Mouse (Mus musculus) forebrain, embryonic 10.5 days (tissue): ENCODE results near the gene Cd248. TPM values are rescaled to one million over a fixed set of nuclear protein-coding genes. Genes with fewer than 3 reads are reported as not detected.

Experiments used
- DNase-seq: peaks from one replicate; pipeline ENCODE4 v3.0.0-alpha.2; 2017; ENCODE audit warnings: low spot score; ENCODE audit errors: extremely low spot score
- H3K27ac ChIP-seq: fragments of 300-500 bp; sonication (generic); 2 replicates; pipeline ENCODE4 v1.5.1; 2016; ENCODE audit warnings: mild to moderate bottlenecking
- H3K27me3 ChIP-seq: fragments of 300-500 bp; sonication (generic); 2 replicates; pipeline ENCODE4 v1.6.1; 2016; ENCODE audit warnings: mild to moderate bottlenecking; ENCODE audit not compliant: poor library complexity, severe bottlenecking
- H3K36me3 ChIP-seq: fragments of 300-500 bp; sonication (generic); replicated peaks from 2 replicates; pipeline ENCODE4 v1.6.1; 2016; ENCODE audit warnings: mild to moderate bottlenecking, moderate library complexity
- H3K4me1 ChIP-seq: fragments of 300-500 bp; sonication (generic); 2 replicates; pipeline ENCODE4 v1.6.1; 2016
- H3K4me3 ChIP-seq: fragments of 300-500 bp; sonication (generic); 2 replicates; pipeline ENCODE4 v1.5.1; 2016; ENCODE audit warnings: mild to moderate bottlenecking, moderate library complexity
- H3K9me3 ChIP-seq: fragments of 300-500 bp; sonication (generic); 2 replicates; pipeline ENCODE4 v1.6.1; 2016; ENCODE audit warnings: mild to moderate bottlenecking, moderate library complexity
- WGBS: fragments of 180-500 bp; shearing (Covaris S2); methylation state at CpG from one replicate; pipeline ENCODE4 v1.1.7; 2016; 5-methylcytosine and 5-hydroxymethylcytosine counted together
- polyA plus RNA-seq: library from polyadenylated mRNA; unstranded; fragments of >200 nt; fragmentation: Nextera tagmentation; extraction: Ambion mirVana; gene quantifications from 2 replicates; pipeline ENCODE4 v1.2.1, GENCODE M21; 2016

Cd248 gene
- polyA plus RNA-seq, 1 experiment from 2014 or later, result 15.9 TPM

GRCm38 (mm10) chr19:5057876-5058775, 9.8 kb upstream of the Cd248 start:
- H3K4me1 ChIP-seq, result peaks cover 67% of the 10 kb centered on the region
- DNase-seq, result no peak
- peaks cover 24% of the 10 kb centered on the region for H3K27me3 ChIP-seq
- H3K9me3 ChIP-seq, result no peaks in the 10 kb centered on the region
- WGBS, result 21% methylated on average over 16 of the region's 16 CpGs
- no peak overlapping the region for H3K4me3 ChIP-seq
- H3K27ac ChIP-seq, result peak overlapping the region; percentile 65
- H3K36me3 ChIP-seq, result no peaks in the 10 kb centered on the region

DNA sequence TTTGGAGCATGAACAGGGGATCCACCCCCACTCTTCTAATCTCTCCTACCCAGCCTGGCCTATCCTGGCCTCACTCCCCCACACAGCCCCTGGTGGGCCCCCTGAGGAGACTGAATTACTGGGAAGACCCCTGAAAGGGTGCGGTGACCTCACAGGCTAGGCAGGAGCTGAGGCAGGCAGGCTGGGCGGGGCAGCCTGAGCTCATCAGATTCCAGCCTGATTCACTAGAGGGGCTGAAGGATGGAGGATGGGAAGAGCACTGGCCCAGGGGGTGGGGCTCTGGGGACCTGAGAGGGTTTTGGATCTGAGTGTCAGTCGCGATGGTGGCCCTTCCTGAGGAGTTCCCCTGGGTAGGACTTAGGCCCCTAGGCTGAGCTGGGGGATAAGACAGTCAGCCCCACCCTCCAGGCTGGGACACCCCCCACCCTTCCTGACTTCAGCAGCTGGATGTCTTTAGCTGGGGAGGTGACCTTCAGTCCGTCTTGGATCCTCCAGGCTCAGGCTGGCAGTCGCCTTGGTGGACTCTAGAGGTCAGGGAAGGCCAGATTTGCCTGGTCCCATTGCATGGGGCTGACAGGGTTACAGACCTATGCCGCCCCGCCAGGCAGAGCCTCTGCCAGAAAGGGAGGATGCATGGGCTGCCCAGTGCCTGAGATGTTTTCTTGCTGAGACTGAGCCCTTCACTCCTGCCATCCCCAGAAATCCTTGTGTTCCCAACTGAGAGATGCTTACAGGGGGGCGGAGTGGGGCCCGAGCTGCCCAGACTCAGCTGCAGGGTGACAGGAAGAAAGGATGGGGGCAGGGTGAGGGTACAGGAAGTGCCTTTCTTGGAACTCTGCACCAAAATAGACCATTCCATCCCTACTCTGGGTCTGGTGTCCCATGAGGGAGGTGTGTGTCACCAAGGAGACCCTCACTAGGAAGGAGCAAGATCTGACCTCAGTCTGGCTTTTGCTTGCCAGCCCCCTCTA, 8.8 kb upstream of the Cd248 start:
- H3K4me3 ChIP-seq, result peak overlapping the region; percentile 20; the same call in 1 of the 2 replicates
- WGBS, result 13% methylated on average over 10 of the region's 10 CpGs
- H3K9me3 ChIP-seq, result no peaks in the 10 kb centered on the region
- H3K27ac ChIP-seq, result peak overlapping the region; percentile 65
- DNase-seq, result no peak
- H3K36me3 ChIP-seq, result no peaks in the 10 kb centered on the region
- peaks cover 15% of the 10 kb centered on the region for H3K27me3 ChIP-seq
- H3K4me1 ChIP-seq, result peaks cover 63% of the 10 kb centered on the region

DNA sequence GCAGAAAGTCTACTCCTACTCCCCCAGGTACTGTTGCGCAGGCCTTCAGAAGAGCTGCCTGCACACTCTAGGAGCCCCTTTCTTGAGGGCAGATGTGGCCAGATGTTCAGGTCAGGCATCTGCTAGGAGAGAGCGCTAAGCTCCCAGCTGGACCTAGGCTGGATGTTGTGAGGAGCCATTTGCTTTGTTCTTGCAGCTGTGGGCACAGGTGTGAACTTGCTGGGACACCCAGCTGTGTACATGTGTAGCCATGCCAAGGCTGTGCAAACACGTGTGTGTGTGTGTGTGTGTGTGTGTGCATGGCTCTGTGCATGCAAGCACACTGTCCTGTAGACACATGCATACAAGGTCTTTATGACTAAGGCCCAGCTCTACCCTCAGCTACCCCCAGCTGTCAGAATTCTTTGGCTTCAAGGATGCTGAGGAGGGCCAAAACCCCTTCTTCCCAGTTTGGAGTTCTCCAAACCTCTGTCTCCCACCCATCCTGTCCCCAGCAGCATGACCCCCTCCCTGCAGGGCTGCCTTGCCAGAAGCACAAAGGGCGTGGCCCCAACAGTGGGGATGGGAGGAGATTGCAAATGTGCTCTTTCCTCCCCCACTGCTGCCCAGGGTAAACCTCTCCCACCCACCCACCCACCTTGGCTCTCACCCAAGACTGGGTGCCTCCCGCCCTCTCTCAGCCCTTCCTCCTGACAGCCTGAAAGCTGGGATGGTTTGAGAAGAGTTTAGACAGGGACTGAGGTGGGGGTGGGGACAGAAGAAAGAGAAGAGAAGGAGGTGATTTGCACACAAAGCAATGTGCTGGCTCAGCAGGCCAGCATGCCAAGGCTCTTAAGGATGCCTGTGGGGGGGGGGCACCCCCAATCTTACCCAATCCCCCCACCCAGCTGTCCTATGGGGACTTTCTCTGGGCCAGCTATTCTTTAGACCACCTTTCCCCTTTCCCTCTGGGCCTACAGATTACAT, 7.2 kb upstream of the Cd248 start:
- H3K36me3 ChIP-seq, result no peaks in the 10 kb centered on the region
- no peak overlapping the region for H3K4me3 ChIP-seq
- no peaks in the 10 kb centered on the region for H3K9me3 ChIP-seq
- H3K4me1 ChIP-seq, result peaks cover 71% of the 10 kb centered on the region
- peaks cover 19% of the 10 kb centered on the region for H3K27me3 ChIP-seq
- no peak for DNase-seq
- peak overlapping the region; percentile 65 for H3K27ac ChIP-seq
- WGBS, result 42% methylated on average over 5 of the region's 5 CpGs

GRCm38 (mm10) chr19:5062041-5062440, 5.8 kb upstream of the Cd248 start:
- H3K4me3 ChIP-seq, result no peak overlapping the region
- H3K36me3 ChIP-seq, result no peaks in the 10 kb centered on the region
- no peak overlapping the region for H3K27ac ChIP-seq
- H3K4me1 ChIP-seq, result peaks cover 65% of the 10 kb centered on the region
- peaks cover 32% of the 10 kb centered on the region for H3K27me3 ChIP-seq
- 86% methylated on average over 5 of the region's 5 CpGs for WGBS
- DNase-seq, result no peak
- no peaks in the 10 kb centered on the region for H3K9me3 ChIP-seq

GRCm38 (mm10) chr19:5062446-5062845, 5.4 kb upstream of the Cd248 start:
- no peak overlapping the region for H3K4me3 ChIP-seq
- peaks cover 36% of the 10 kb centered on the region for H3K27me3 ChIP-seq
- peaks cover 67% of the 10 kb centered on the region for H3K4me1 ChIP-seq
- WGBS, result 76% methylated on average over 6 of the region's 6 CpGs
- no peak for DNase-seq
- peak overlapping the region; percentile 62; the same call in 1 of the 2 replicates for H3K27ac ChIP-seq
- no peaks in the 10 kb centered on the region for H3K9me3 ChIP-seq
- no peaks in the 10 kb centered on the region for H3K36me3 ChIP-seq

DNA sequence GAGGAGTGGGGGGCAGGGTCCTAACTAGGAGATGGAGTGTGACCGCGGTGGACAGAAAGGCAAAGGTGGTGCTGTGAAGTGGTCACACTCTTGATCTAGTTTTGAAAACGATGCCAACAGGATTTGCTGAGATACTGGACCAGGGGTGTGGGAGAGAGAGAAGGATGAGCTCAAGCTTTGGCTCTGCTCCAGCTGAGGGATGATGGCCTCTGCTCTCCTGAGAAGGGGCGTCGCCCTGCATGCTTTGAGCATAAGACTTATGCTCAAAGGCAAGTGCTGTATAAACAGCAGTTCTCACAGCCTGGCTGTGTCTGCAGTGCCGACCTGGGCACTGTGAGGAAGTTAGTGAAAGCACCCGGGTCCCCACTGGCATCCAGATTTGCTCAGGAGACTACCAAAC, 2.8 kb upstream of the Cd248 start:
- peaks cover 69% of the 10 kb centered on the region for H3K4me1 ChIP-seq
- WGBS, result 74% methylated on average over 7 of the region's 7 CpGs
- no peaks in the 10 kb centered on the region for H3K36me3 ChIP-seq
- no peaks in the 10 kb centered on the region for H3K9me3 ChIP-seq
- H3K27ac ChIP-seq, result peak overlapping the region; percentile 20; the same call in 1 of the 2 replicates
- no peak for DNase-seq
- H3K27me3 ChIP-seq, result peaks cover 52% of the 10 kb centered on the region
- H3K4me3 ChIP-seq, result no peak overlapping the region

DNA sequence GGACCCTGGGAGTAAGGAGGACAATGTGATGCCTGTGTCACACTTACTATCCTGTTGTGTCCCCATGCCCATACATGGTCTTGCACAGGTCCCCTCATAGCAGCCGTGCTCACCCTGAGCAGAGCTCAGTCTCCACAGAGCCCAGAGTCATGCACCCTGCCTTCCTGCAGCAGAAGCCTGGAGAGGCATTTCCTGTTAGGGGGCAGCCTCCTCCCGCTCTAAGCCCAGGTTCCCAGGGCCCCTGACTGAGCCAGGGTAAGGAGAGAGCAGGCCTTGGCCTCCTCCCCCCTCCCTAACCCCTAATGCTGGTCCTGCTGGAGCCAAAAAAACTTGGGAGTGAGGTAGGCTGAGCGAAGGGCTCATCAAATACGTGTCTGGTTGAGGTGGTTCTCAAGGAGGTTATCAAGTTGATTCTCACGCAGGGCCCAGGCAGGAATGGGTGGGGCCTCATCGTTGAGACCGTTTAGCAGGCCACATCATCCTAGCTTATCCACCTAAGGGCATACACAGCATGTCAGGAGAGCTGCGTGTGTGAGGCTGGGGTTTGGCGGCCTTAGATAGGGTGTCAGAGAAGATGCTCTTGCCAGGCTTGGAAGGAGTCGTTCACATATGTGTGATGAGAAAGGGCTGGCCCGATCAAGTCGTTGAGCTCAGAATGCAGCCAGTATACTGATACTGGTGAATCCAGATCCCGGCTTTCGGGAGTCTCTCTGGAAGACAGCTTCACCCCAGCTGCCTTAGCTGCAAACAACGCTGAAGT, 658 bp upstream of the Cd248 start:
- WGBS, result 8% methylated on average over 15 of the region's 15 CpGs
- DNase-seq, result no peak
- Histone ChIP-seq H3K4me3 (peak overlapping the region; percentile 61), H3K36me3 (no peaks in the 10 kb centered on the region), H3K4me1 (peaks cover 72% of the 10 kb centered on the region), H3K27ac (peak overlapping the region; percentile 92), H3K9me3 (no peaks in the 10 kb centered on the region), H3K27me3 (peaks cover 71% of the 10 kb centered on the region)

DNA sequence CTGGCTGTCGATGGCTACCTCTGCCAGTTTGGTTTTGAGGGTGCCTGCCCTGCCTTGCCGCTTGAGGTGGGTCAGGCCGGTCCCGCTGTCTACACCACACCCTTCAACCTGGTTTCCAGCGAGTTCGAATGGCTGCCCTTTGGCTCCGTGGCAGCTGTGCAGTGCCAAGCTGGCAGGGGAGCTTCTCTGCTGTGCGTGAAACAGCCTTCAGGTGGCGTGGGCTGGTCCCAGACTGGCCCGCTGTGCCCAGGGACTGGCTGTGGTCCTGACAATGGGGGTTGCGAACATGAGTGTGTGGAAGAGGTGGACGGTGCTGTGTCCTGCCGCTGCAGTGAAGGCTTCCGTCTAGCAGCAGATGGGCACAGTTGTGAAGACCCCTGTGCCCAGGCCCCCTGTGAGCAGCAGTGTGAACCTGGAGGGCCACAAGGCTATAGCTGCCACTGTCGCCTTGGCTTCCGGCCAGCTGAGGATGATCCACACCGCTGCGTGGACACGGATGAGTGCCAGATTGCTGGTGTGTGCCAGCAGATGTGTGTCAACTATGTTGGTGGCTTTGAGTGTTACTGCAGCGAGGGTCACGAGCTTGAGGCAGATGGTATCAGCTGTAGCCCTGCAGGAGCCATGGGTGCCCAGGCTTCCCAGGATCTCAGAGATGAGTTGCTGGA, 824 bp downstream of the Cd248 start:
- H3K27me3 ChIP-seq, result peaks cover 72% of the 10 kb centered on the region
- WGBS, result 49% methylated on average over 21 of the region's 21 CpGs
- no peaks in the 10 kb centered on the region for H3K9me3 ChIP-seq
- peaks cover 73% of the 10 kb centered on the region for H3K4me1 ChIP-seq
- DNase-seq, result no peak
- H3K4me3 ChIP-seq, result peak overlapping the region; percentile 61
- H3K36me3 ChIP-seq, result no peaks in the 10 kb centered on the region
- H3K27ac ChIP-seq, result peak overlapping the region; percentile 92

DNA sequence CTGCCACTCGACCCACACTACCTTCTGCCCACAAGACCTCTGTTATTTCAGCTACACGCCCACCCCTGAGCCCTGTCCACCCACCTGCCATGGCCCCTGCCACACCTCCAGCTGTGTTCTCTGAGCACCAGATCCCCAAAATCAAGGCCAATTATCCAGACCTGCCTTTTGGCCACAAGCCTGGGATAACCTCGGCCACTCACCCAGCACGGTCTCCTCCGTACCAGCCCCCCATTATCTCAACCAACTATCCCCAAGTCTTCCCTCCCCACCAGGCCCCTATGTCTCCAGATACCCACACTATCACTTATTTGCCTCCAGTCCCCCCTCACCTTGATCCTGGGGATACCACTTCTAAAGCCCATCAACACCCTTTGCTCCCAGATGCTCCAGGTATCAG, 1.6 kb downstream of the Cd248 start:
- Histone ChIP-seq H3K4me1 (peaks cover 73% of the 10 kb centered on the region), H3K36me3 (no peaks in the 10 kb centered on the region), H3K27ac (peak overlapping the region; percentile 92; the same call in 1 of the 2 replicates), H3K9me3 (no peaks in the 10 kb centered on the region), H3K4me3 (peak overlapping the region; percentile 61; the same call in 1 of the 2 replicates), H3K27me3 (peaks cover 78% of the 10 kb centered on the region)
- WGBS, result 90% methylated on average over 5 of the region's 5 CpGs
- DNase-seq, result no peak

GRCm38 (mm10) chr19:5069978-5070377, 2.1 kb downstream of the Cd248 start:
- H3K4me3 ChIP-seq, result peak overlapping the region; percentile 61
- WGBS, result 84% methylated on average over 7 of the region's 7 CpGs
- no peaks in the 10 kb centered on the region for H3K9me3 ChIP-seq
- H3K4me1 ChIP-seq, result peaks cover 69% of the 10 kb centered on the region
- peaks cover 81% of the 10 kb centered on the region for H3K27me3 ChIP-seq
- peak overlapping the region; percentile 92 for H3K27ac ChIP-seq
- no peak for DNase-seq
- H3K36me3 ChIP-seq, result no peaks in the 10 kb centered on the region

DNA sequence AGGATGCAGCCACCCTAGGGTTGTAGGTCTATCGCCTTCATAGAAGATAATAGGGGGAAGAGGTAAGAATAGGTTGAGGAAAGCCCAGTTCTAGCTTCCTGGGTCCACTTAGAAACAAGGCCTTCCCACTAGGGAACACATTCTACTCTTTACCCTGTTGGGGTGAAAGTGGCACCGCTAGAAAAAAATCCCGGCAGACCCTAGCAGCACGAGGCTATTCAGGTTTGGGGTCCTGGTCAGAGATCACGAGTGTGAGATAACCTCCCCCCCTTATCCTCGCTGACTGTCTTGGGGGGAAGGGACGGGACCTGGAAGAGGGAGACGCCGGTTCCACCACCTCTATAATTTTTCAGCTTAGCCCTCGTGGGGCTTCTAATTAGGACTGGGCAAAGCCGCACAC, 3.2 kb downstream of the Cd248 start:
- no peaks in the 10 kb centered on the region for H3K36me3 ChIP-seq
- H3K27ac ChIP-seq, result peak overlapping the region; percentile 92
- H3K27me3 ChIP-seq, result peaks cover 75% of the 10 kb centered on the region
- DNase-seq, result no peak
- WGBS, result 5% methylated on average over 11 of the region's 11 CpGs
- H3K9me3 ChIP-seq, result no peaks in the 10 kb centered on the region
- H3K4me1 ChIP-seq, result peaks cover 66% of the 10 kb centered on the region
- peak overlapping the region; percentile 61 for H3K4me3 ChIP-seq
